Mouse (Mus musculus) adrenal gland, adult (tissue): Measurements from ENCODE around the gene Apela.

ENCODE experiments used
- DNase-seq, 2 experiments: peaks; one replicate each; pipeline ENCODE4 v3.0.0; 2022 to 2023; ENCODE audit warnings: low spot score in 1 of 2; ENCODE audit not compliant: inconsistent age in 2 of 2

The Apela gene

GRCm38 (mm10) chr8:65037117-65037533 is at the start of gene Apela:
Gene Apela (minus strand): TSS chr8:65037336.
- peak; percentile 6 to 44 for DNase-seq

GRCm38 (mm10) chr8:65085680-65086079 is 48.5 kb upstream of the Apela start:
- DNase-seq, result no peak

GRCm38 (mm10) chr8:65080731-65081130 is 43.6 kb upstream of the Apela start:
- DNase-seq, result peak; percentile 13 to 83

GRCm38 (mm10) chr8:65074733-65075132 is 37.6 kb upstream of the Apela start, which contains the start of gene Gm10663:
Gene Gm10663 (plus strand): TSS chr8:65075033.
- DNase-seq, result no peak

DNA sequence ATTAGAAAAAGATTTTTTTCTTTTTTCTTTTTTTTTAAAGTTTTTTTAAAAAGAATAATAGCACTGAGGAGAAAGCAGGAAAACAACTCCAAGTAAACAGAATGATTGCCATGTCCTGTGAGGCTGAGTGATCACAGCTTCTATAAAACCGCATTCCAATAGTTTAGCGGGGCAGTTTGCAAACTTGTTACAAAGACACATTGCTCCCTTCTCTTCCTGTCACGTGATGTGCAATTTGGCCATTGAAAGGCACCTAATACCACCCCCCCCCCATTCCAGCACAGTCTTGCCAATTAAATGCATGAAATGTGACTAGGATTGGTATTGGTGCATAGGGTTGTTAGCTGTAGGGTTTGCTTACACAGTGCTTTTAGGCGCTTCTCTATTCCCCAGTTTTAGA is 33.9 kb upstream of the Apela start:
- no peak for DNase-seq

GRCm38 (mm10) chr8:65068473-65068819 is 31.3 kb upstream of the Apela start:
- no peak for DNase-seq

GRCm38 (mm10) chr8:65067694-65068472 is 30.7 kb upstream of the Apela start:
- peak in 1 of 2 experiments; percentile 26 for DNase-seq

DNA sequence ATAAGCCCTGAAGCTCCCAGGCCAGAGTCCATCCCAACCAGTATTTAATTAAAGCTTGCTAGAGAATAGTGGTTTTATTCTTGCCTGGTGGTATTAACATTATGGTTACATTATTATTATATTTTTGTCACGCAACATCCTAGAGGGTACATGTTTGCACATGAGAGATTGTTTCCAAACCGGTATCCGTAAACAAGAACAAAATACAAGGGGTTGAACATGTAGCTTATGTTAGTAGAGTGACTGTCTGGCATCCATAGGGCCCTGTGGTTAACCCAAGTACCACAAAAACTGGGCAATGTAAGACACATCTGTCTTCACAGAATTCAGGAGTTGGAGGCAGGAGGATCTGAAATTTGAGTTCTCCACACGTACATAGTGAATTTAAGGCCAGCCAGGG is 29.9 kb upstream of the Apela start:
- DNase-seq, result no peak

GRCm38 (mm10) chr8:65065622-65066021 is 28.5 kb upstream of the Apela start:
- DNase-seq, result no peak

GRCm38 (mm10) chr8:65064071-65064470 is 26.9 kb upstream of the Apela start:
- DNase-seq, result no peak

GRCm38 (mm10) chr8:65062195-65062594 is 25.1 kb upstream of the Apela start:
- no peak for DNase-seq

DNA sequence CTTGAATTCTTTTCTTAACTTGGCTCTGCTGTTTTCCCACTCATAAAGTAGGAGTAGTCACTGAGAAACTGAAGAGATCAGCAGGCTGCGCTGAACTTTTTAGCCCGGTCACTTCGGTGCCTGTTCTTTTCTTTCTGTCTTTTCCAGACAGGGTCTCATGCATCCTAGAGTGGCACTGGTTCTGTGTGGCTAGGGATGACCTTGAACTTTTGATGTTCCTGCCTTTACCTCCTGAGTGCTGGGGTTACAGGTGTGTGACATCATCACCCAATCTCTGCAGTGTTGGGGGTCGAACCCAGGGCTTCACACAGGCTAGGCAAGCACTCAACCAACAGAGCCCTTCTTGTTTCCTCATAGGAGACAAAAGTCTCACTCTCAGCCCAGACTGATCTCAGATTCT is 19.6 kb upstream of the Apela start:
- no peak for DNase-seq

DNA sequence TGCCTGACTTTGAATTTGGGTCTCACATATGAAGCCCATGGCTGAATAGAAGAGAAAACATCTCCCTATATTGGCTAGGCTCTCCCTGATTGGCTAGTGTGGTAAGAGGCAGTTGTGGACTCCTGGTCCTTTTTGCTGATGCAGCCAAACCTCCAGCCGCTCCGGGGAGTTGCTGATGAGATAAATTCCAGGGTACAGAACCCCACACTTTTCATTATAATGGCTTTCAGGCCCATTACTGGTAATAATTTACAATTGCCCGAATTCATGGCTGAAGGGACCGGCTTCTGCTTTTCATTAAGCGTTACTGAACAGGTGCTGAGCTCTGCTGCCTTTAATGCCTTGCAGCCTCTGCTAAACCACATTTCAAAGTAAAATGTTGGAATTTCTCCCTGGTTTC is 16.8 kb upstream of the Apela start:
- DNase-seq, result no peak

DNA sequence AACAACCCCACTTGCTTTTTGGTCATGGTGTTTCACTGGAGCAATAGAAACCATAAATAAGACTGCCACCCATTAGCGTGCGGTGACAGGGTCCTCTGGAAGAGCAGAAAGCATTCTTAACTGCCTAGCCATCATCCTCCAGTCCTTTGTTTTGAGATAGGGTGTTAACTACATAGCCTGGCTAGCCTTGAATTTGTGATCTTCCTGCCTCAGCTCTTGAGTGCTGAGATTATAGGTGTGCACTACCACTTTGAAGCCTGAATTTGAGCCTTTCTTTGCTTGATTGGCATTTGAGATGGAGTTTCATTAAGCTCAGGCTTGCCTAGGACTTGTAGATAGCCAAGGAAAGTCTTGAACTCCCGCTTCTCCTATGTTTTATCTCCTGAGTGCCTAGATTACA is 16.4 kb upstream of the Apela start:
- no peak for DNase-seq

DNA sequence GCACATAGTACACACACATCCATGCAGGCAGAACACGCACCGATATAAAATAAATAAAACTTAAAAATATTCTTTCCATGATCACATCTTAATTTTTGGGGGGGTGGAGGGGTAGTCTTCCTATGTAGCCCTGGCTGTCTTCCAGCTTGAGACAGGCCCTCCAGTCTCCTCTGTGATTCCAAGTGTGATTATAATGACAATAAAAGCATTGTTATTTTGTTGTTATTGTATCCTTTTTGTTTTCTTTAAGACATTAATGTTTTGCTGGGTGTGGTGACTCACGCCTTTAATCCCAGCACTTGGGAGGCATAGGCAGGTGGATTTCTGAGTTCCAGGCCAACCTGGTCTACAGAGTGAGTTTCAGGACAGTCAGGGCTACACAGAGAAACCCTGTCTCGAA is 10.7 kb upstream of the Apela start:
- DNase-seq, result no peak

DNA sequence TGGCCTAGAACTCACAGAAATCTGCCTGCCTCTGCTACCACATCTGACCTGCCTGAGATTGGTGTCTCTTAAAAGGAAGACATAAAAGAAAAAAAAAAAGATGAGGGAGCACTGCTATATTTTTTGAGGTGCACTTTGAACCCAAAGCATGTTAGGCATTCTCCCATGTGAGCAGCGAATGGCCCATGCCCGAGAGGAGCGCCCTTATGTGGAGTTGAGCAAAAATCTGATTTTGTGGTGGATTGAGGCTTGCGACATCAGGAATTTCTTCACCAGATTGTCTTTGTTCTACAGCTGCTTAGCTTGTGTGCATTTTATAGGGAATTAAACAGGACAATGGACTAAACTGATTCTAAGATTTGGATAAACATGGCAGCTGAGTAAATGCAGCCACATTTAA is 10.1 kb upstream of the Apela start:
- no peak for DNase-seq

GRCm38 (mm10) chr8:65046565-65046964 is 9.4 kb upstream of the Apela start:
- no peak for DNase-seq

DNA sequence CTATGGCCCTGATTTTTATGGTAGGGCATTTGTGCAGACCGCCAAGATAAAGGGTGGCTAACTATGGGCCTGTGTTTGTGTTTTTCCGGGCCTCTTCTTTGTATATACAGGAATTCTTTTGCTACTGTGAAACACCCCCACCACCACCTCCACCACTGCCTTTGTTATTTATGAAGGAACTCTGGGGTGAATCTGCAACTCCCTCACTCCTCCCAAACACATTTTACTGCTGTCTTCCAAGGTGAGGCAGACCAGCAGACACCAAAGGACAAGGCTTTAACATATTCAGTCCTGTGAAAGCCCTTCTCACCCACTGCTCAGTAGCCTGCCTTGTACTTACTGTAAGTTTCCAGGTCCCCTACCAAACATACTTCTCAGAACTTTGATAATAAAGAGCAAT is 3.0 kb downstream of the Apela start:
- DNase-seq, result no peak

DNA sequence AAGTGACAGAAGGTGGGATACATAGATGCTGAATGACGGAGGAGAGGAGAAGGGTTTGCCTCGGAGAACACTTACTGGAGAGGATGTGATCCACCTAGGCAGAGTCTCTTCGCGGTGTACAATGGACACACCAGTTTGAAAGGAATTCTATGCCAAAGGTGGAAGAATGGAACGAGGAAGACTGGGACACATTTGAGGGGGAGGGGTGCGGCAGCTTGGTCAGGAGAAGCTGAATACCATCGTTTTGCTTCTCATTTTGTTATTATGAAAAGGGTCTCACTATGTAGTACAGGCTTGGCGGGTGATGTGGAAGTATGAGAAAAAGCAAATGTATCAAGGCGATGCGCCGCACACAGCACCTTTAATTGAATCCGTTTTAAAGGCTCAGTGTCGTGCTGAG is 4.1 kb downstream of the Apela start:
- no peak for DNase-seq

GRCm38 (mm10) chr8:65032107-65032506 is 5.0 kb downstream of the Apela start:
- no peak for DNase-seq

DNA sequence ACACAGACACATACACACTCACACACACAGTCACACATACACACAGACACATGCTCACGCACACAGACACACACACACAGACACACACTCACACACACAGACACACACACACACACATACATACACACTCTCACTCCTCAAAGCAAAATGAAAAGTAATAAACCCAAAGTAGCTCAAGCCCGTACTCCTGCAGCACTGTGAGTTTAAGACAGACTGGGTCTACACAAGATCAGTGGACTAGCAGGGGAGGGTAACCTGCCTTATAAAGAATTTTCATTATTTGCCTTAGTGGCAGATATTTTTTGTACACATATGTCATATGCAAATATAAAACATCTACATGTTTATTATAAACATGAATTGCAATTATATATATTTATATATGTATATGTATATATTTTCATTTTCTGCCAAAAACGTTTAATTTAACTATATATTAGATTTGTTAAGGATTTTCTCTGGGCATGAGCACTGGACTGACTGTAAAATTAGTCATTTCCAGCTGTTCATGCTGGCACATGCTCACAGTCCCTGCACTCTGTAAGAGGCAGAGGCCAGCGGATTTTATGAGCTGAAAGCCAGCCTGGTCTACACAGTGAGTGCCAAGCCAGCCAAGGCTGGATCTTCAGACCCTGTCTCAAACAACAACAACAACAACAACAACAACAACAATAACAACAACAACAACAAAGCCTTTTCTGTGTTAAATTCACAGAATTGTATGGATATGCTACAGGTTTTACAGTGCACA is 6.2 kb downstream of the Apela start:
- no peak for DNase-seq

GRCm38 (mm10) chr8:65029776-65030175 is 7.4 kb downstream of the Apela start:
- DNase-seq, result no peak
